Mouse (Mus musculus): ENCODE measurements at regions not wholly inside any gene's neighbourhood (a gene's known extent, or its start where the extent isn't known, plus 50 kb on each side); places are given as distances from the start of the nearest gene placed in this dataset.

GRCm38 (mm10) chr5:38964445-38964844, 87.8 kb upstream of the Clnk start:
- TF ChIP-seq POLR2A (IDR thresholded peaks at IDR 0.05; ENCODE audit: low read depth, low read length) (no peak), CTCF (conservative IDR thresholded peaks at IDR 0.05 in 1 of 2, IDR thresholded peaks at IDR 0.05 in 1 of 2; ENCODE audit: low read depth in 2 of 2, low read length in 2 of 2) (no peak), ZC3H11A (IDR thresholded peaks at IDR 0.05; ENCODE audit: low read depth, low read length) (no peak), EP300 (IDR thresholded peaks at IDR 0.05; ENCODE audit: low read length) (no peak), BHLHE40 (IDR thresholded peaks at IDR 0.05; ENCODE audit: low read depth, low read length) (no peak), E2F4 (IDR thresholded peaks at IDR 0.05; ENCODE audit: insufficient replicate concordance, low read depth, low read length) (no peak), ZNF384 (IDR thresholded peaks at IDR 0.05; ENCODE audit: low read depth, low read length) (no peak), JUN (IDR thresholded peaks at IDR 0.05; ENCODE audit: insufficient read depth, low read depth, low read length) (no peak), USF1 (IDR thresholded peaks at IDR 0.05; ENCODE audit: low read depth, low read length) (no peak), SIN3A (IDR thresholded peaks at IDR 0.05; ENCODE audit: low read length) (no peak), SMC3 (IDR thresholded peaks at IDR 0.05; ENCODE audit: low read depth, low read length) (no peak)
